Mouse (Mus musculus) spleen, adult 2 months (tissue): Measurements from ENCODE around the gene Adamts3. TPM values are rescaled to one million over a fixed set of nuclear protein-coding genes. Genes with fewer than 3 reads are reported as not detected.
A peak's percentile ranks its signal among the peaks of the same experiment; 100 is the strongest.

Experiments
- DNase-seq, 2 experiments: peaks; one replicate each; pipeline versions ENCODE4 v3.0.0 to v3.0.0-alpha.2; 2012 to 2021; ENCODE audit warnings: low spot score in 2 of 2, low read depth in 1 of 2
- H3K27ac ChIP-seq: fragments of 200-500 bp; 2 replicates; pipeline ENCODE4 v1.5.1; 2012; ENCODE audit warnings: low read length, inconsistent platforms; ENCODE audit not compliant: insufficient read depth
- H3K27me3 ChIP-seq: fragments of 200-500 bp; 2 replicates; pipeline ENCODE4 v1.6.1; 2012; ENCODE audit warnings: mild to moderate bottlenecking, moderate library complexity, low read length, inconsistent platforms; ENCODE audit not compliant: control insufficient read depth, insufficient read depth
- H3K36me3 ChIP-seq: fragments of 200-500 bp; 2 replicates; pipeline ENCODE4 v1.6.1; 2012; ENCODE audit warnings: mild to moderate bottlenecking, low read length, inconsistent platforms; ENCODE audit not compliant: control insufficient read depth, insufficient read depth
- H3K4me1 ChIP-seq: fragments of 200-500 bp; 2 replicates; pipeline ENCODE4 v1.6.1; 2011; ENCODE audit warnings: inconsistent platforms; ENCODE audit not compliant: control insufficient read depth, insufficient read depth, insufficient read length
- H3K4me3 ChIP-seq: fragments of 200-500 bp; 2 replicates; pipeline ENCODE4 v1.5.1; 2011; ENCODE audit warnings: mild to moderate bottlenecking, inconsistent platforms; ENCODE audit not compliant: insufficient read depth, insufficient read length; ENCODE audit errors: extremely low read depth
- CTCF ChIP-seq: fragments of 200-500 bp; IDR thresholded peaks from 2 replicates; pipeline ENCODE4 v1.5.1; 2011; ENCODE audit warnings: mild to moderate bottlenecking, inconsistent platforms; ENCODE audit not compliant: insufficient read depth, insufficient read length, insufficient replicate concordance; ENCODE audit errors: extremely low read depth
- POLR2A ChIP-seq: fragments of 200-500 bp; IDR thresholded peaks from 2 replicates; pipeline ENCODE4 v1.6.1; 2011; ENCODE audit warnings: low read depth, low read length, inconsistent platforms
- WGBS: fragments of 180-500 bp; shearing (Covaris S2); methylation state at CpG from one replicate; pipeline ENCODE4 v1.1.7; 2018; 5-methylcytosine and 5-hydroxymethylcytosine counted together
- polyA plus RNA-seq: library from polyadenylated mRNA; depleted of rRNA; stranded (reverse); fragments of >200 nt; gene quantifications from 2 replicates; pipeline ENCODE4 v1.2.3, GENCODE M21; 2012

Gene Adamts3
- polyA plus RNA-seq, 1 experiment: 0.40 TPM

- Histone ChIP-seq H3K27ac (no peak overlapping the region), H3K36me3 (no peaks in the 10 kb centered on the region), H3K27me3 (no peaks in the 10 kb centered on the region), H3K4me1 (no peaks in the 10 kb centered on the region), H3K4me3 (no peak overlapping the region)
- WGBS: 18% methylated on average over 9 of the region's 9 CpGs
- no peak for DNase-seq
- TF ChIP-seq CTCF (no peak), POLR2A (no peak)
Measured at GRCm38 (mm10) chr5:89897495-89897894, 14.4 kb upstream of the Adamts3 start.

- 80% methylated on average over 7 of the region's 7 CpGs for WGBS
- no peak for TF ChIP-seq CTCF
- no peak for TF ChIP-seq POLR2A
- no peak overlapping the region for H3K4me3 ChIP-seq
Measured at GRCm38 (mm10) chr5:89895520-89895919, 12.4 kb upstream of the Adamts3 start.

GRCm38 (mm10) chr5:89884991-89885390, 1.9 kb upstream of the Adamts3 start:
- Histone ChIP-seq H3K27me3 (0 out of 2 replicates have a peak, but pooled peaks cover 4% of the 10 kb centered on the region), H3K4me1 (no peaks in the 10 kb centered on the region; the same call in 1 of the 2 replicates), H3K4me3 (no peak overlapping the region), H3K27ac (no peak overlapping the region), H3K36me3 (no peaks in the 10 kb centered on the region)
- 71% methylated on average over 4 of the region's 4 CpGs for WGBS
- no peak for DNase-seq
- TF ChIP-seq POLR2A (no peak), CTCF (no peak)

More at GRCm38 (mm10) chr5:89895520-89895919, 12.4 kb upstream of the Adamts3 start:
- no peak for DNase-seq
- Histone ChIP-seq H3K36me3 (no peaks in the 10 kb centered on the region), H3K4me1 (no peaks in the 10 kb centered on the region), H3K27me3 (no peaks in the 10 kb centered on the region), H3K27ac (no peak overlapping the region)

GRCm38 (mm10) chr5:89883908-89884204, 722 bp upstream of the Adamts3 start:
- H3K4me3 ChIP-seq: no peak overlapping the region
- H3K27ac ChIP-seq: no peak overlapping the region
- no peaks in the 10 kb centered on the region for H3K36me3 ChIP-seq
- WGBS: 29% methylated on average over 8 of the region's 8 CpGs
- DNase-seq: no peak
- no peaks in the 10 kb centered on the region; the same call in 1 of the 2 replicates for H3K4me1 ChIP-seq
- 0 out of 2 replicates have a peak, but pooled peaks cover 4% of the 10 kb centered on the region for H3K27me3 ChIP-seq
- TF ChIP-seq CTCF: no peak
- no peak for TF ChIP-seq POLR2A

- TF ChIP-seq CTCF (no peak), POLR2A (no peak)
- no peak for DNase-seq
- Histone ChIP-seq H3K4me3 (peak overlapping the region; percentile 55), H3K36me3 (no peaks in the 10 kb centered on the region), H3K27ac (no peak overlapping the region), H3K4me1 (no peaks in the 10 kb centered on the region; the same call in 1 of the 2 replicates), H3K27me3 (0 out of 2 replicates have a peak, but pooled peaks cover 4% of the 10 kb centered on the region)
- 1% methylated on average over 35 of the region's 35 CpGs for WGBS
Measured at GRCm38 (mm10) chr5:89882091-89882734, 921 bp downstream of the Adamts3 start.

GRCm38 (mm10) chr5:89881425-89881824, 1.7 kb downstream of the Adamts3 start:
- no peaks in the 10 kb centered on the region; the same call in 1 of the 2 replicates for H3K4me1 ChIP-seq
- no peak overlapping the region for H3K27ac ChIP-seq
- H3K36me3 ChIP-seq: no peaks in the 10 kb centered on the region
- 80% methylated on average over 4 of the region's 4 CpGs for WGBS
- 0 out of 2 replicates have a peak, but pooled peaks cover 4% of the 10 kb centered on the region for H3K27me3 ChIP-seq
- no peak for TF ChIP-seq POLR2A
- no peak for TF ChIP-seq CTCF
- H3K4me3 ChIP-seq: no peak overlapping the region
- DNase-seq: no peak

GRCm38 (mm10) chr5:89878866-89879392, 4.2 kb downstream of the Adamts3 start:
- no peak overlapping the region for H3K27ac ChIP-seq
- DNase-seq: no peak
- WGBS: 92% methylated on average over 11 of the region's 11 CpGs
- no peaks in the 10 kb centered on the region for H3K36me3 ChIP-seq
- H3K4me1 ChIP-seq: no peaks in the 10 kb centered on the region; the same call in 1 of the 2 replicates
- 0 out of 2 replicates have a peak, but pooled peaks cover 4% of the 10 kb centered on the region for H3K27me3 ChIP-seq
- no peak overlapping the region for H3K4me3 ChIP-seq
- TF ChIP-seq POLR2A (no peak), CTCF (no peak)
